Mouse (Mus musculus) liver, embryonic 14.5 days (tissue): Measurements from ENCODE around the gene Cx3cr1. TPM values are rescaled to one million over a fixed set of nuclear protein-coding genes. Genes with fewer than 3 reads are reported as not detected.
A peak's percentile ranks its signal among the peaks of the same experiment; 100 is the strongest.

Source experiments
- ATAC-seq: fragments of 200-750 bp; cut with Nextera tagmentation; 2 replicates; pipeline ENCODE4 v1.8.0; 2017; ENCODE audit warnings: moderate number of reproducible peaks, mild to moderate bottlenecking, moderate library complexity; ENCODE audit not compliant: insufficient read depth
- DNase-seq, 3 experiments: peaks; one replicate each; pipeline ENCODE4 v3.0.0-alpha.2; 2012 to 2013; ENCODE audit warnings: low read depth in 3 of 3, low spot score in 3 of 3
- H3K27ac ChIP-seq: fragments of 300-500 bp; sonication (generic); 2 replicates; pipeline ENCODE4 v1.5.1; 2014; ENCODE audit warnings: moderate library complexity, mild to moderate bottlenecking, control low read depth, inconsistent platforms
- H3K27me3 ChIP-seq: fragments of 300-500 bp; sonication (generic); 2 replicates; pipeline ENCODE4 v1.6.1; 2014; ENCODE audit warnings: mild to moderate bottlenecking, low read length, moderate library complexity; ENCODE audit not compliant: control insufficient read depth, insufficient read depth
- H3K36me3 ChIP-seq: fragments of 300-500 bp; sonication (generic); replicated peaks from 2 replicates; pipeline ENCODE4 v1.6.1; 2014; ENCODE audit warnings: low read depth; ENCODE audit not compliant: control insufficient read depth, insufficient read depth
- H3K4me1 ChIP-seq, 2 experiments: fragments of 200-500 bp in 1 of 2; fragments of 300-500 bp in 1 of 2; sonication (generic) in 1 of 2; replicated peaks; 2 replicates each; pipeline ENCODE4 v1.6.1; 2012 to 2014; ENCODE audit warnings: antibody characterized with exemption in 1 of 2, inconsistent platforms in 1 of 2, low read length in 1 of 2; ENCODE audit not compliant: control insufficient read depth in 2 of 2, insufficient read depth in 2 of 2
- H3K4me2 ChIP-seq: fragments of 300-500 bp; sonication (generic); 2 replicates; pipeline ENCODE4 v1.6.1; 2014; ENCODE audit warnings: low read depth, mild to moderate bottlenecking, control low read depth, moderate library complexity
- H3K4me3 ChIP-seq, 2 experiments: fragments of 200-500 bp in 1 of 2; fragments of 300-500 bp in 1 of 2; sonication (generic) in 1 of 2; 2 replicates each; pipeline ENCODE4 v1.5.1; 2012 to 2014; ENCODE audit warnings: low read depth in 2 of 2, low read length in 2 of 2, mild to moderate bottlenecking in 2 of 2, control low read depth in 1 of 2, inconsistent platforms in 1 of 2, moderate library complexity in 1 of 2; ENCODE audit not compliant: insufficient read depth in 1 of 2
- H3K9ac ChIP-seq: fragments of 300-500 bp; sonication (generic); replicated peaks from 2 replicates; pipeline ENCODE4 v1.6.1; 2014; ENCODE audit warnings: mild to moderate bottlenecking, control low read depth, moderate library complexity
- H3K9me3 ChIP-seq: fragments of 300-500 bp; sonication (generic); 2 replicates; pipeline ENCODE4 v1.6.1; 2016; ENCODE audit warnings: low read length, mixed read lengths; ENCODE audit not compliant: control insufficient read depth
- CTCF ChIP-seq: IDR thresholded peaks from 2 replicates; pipeline ENCODE4 v1.5.1; 2016; ENCODE audit warnings: antibody characterized with exemption, low read depth, control low read depth
- EP300 ChIP-seq: IDR thresholded peaks from 2 replicates; pipeline ENCODE4 v1.6.1; 2016; ENCODE audit warnings: antibody characterized with exemption, low read depth
- WGBS: fragments of 180-500 bp; shearing (Covaris S2); extraction: QIAGEN DNeasy Blood & Tissue Kit; methylation state at CpG from one replicate; pipeline ENCODE4 v1.1.7; 2014; ENCODE audit not compliant: insufficient replicate concordance; 5-methylcytosine and 5-hydroxymethylcytosine counted together
- polyA plus RNA-seq, 2 experiments: library from polyadenylated mRNA; depleted of rRNA in 1 of 2; stranded (reverse) in 1 of 2; unstranded in 1 of 2; fragments of >200 nt; fragmentation: Nextera tagmentation in 1 of 2; extraction: Ambion mirVana in 1 of 2; gene quantifications; 2 replicates each; pipeline versions ENCODE4 v1.2.1 to v1.2.3; 2012 to 2014

Gene Cx3cr1
- polyA plus RNA-seq, 2 experiments = 0.69 to 1.4 TPM

DNA sequence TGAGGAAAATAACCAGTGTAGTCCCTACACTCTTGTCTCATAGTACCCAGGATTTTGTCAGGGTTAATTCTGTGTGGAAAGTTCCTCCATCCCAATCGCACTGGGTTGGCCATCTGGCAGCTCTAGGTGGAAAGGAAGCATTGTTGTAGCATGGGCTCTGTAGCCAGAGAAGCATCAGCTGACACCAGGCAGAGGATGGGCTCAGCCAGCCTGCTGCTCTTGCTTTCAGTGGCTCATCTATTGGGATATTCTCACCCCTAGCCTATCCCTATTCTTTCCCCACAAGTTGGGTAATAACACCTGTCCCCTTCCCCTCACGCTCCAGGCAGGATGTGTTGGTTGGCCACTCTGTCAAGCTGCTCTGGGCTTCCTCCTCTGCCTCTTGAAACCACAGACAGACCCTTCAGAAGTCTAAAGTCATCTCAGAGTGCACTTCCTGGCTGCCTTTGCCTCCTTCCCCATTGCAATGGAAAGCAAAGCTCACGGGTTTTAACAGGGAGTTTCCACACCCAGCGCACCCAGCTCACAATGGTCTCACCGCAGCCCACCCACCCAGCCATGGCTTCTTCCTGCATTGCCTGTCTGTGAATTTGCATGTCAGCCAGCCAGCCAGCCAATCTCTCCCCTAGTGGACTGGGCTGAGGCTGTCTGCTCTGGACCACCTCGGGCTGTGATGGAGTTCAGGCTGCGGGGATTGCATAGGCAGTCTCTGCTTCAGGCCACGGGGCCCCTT lies 15.0 kb downstream of the Cx3cr1 start:
- no peak for ATAC-seq
- TF ChIP-seq CTCF = no peak
- Histone ChIP-seq H3K4me1 (peaks cover 0 to 4% of the 10 kb centered on the region in 2 experiments; a peak in 2 of 4 replicates), H3K36me3 (no peaks in the 10 kb centered on the region), H3K27ac (no peak overlapping the region), H3K9ac (no peak overlapping the region), H3K27me3 (no peaks in the 10 kb centered on the region), H3K4me2 (no peak overlapping the region; the same call in 1 of the 2 replicates), H3K9me3 (no peaks in the 10 kb centered on the region), H3K4me3 (no peak overlapping the region)
- WGBS = 22% methylated on average over 8 of the region's 8 CpGs
- peak in 1 of 3 experiments; percentile 24 for DNase-seq

DNA sequence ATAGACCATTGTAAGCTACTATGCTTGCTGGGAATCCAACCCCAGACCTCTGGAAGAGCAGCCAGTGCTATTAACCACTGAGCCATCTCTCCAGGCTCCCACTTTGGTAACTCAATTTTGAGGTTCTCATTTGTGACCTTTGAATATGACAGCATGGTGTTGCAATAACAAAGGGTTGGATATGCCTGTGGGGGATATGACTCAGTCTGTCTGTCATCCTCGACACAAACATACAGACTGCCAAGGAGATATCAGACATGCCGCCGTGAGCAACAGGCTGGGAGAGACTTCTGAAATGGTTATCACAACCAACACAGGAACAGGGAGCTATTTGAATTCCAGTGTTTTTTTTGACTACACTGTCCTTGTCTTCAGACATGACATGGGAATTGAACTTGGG lies 20.3 kb downstream of the Cx3cr1 start:
- ATAC-seq = no peak
- DNase-seq = no peak

DNA sequence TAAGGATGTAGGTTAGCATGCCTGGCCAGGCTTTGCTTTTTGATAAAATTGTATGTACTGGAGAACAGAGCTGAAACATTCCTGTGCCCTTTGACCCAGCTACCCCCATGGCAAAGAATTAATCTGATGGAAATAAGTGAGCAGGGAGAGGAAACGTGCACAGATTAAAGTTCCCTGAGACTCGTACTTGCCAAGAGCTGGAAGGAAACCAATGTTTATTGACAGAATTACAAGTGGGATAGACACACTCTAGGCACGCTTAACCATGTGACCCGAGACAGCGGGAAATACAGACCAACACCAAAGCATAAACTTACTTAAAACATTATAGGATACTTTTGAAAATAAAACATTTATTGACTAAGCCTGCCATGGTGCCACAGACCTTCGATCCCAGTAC lies 21.2 kb downstream of the Cx3cr1 start:
- no peak for ATAC-seq
- no peak overlapping the region for H3K4me2 ChIP-seq
- no peak for TF ChIP-seq EP300
- no peak for TF ChIP-seq CTCF
- H3K4me3 ChIP-seq = no peak overlapping the region
- no peak overlapping the region for H3K9ac ChIP-seq
- DNase-seq = no peak
- H3K36me3 ChIP-seq = no peaks in the 10 kb centered on the region
- H3K9me3 ChIP-seq = no peaks in the 10 kb centered on the region
- no peaks in the 10 kb centered on the region for H3K4me1 ChIP-seq
- 57% methylated on average over 6 of the region's 6 CpGs for WGBS
- H3K27me3 ChIP-seq = no peaks in the 10 kb centered on the region
- H3K27ac ChIP-seq = no peak overlapping the region

More for the DNA sequence above, 20.3 kb downstream of the Cx3cr1 start:
- Histone ChIP-seq H3K9ac (no peak overlapping the region), H3K4me3 (no peak overlapping the region), H3K27ac (no peak overlapping the region), H3K36me3 (no peaks in the 10 kb centered on the region), H3K27me3 (no peaks in the 10 kb centered on the region), H3K4me2 (no peak overlapping the region), H3K9me3 (no peaks in the 10 kb centered on the region), H3K4me1 (no peaks in the 10 kb centered on the region)
- 5% methylated on average over 3 of the region's 3 CpGs for WGBS
- no peak for TF ChIP-seq CTCF
- no peak for TF ChIP-seq EP300

DNA sequence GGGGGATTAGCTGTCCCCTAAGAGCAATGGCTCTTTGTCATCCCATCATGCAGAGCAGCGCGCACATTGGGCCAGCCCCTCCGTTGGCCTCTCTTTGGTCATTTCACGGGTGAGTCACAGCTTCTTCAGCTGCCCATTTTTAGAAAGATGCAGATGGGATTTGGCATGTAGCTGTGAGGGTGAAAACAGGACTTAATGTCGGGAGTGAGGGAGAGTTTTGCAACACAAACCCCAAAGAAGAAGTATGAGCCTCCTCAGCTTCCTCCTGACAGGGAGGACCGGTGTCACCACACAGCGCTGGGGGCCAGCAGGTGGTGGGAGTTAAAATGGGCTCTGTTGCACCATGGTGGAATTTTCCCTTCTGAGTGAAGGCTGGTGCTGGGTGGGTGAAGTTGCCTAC lies 26.6 kb downstream of the Cx3cr1 start:
- Histone ChIP-seq H3K9me3 (no peaks in the 10 kb centered on the region), H3K9ac (no peak overlapping the region), H3K36me3 (no peaks in the 10 kb centered on the region), H3K4me2 (no peak overlapping the region), H3K27me3 (no peaks in the 10 kb centered on the region), H3K27ac (no peak overlapping the region), H3K4me1 (no peaks in the 10 kb centered on the region), H3K4me3 (no peak overlapping the region)
- TF ChIP-seq CTCF = no peak
- no peak for TF ChIP-seq EP300
- ATAC-seq = no peak
- no peak for DNase-seq
- WGBS = 37% methylated on average over 7 of the region's 7 CpGs

DNA sequence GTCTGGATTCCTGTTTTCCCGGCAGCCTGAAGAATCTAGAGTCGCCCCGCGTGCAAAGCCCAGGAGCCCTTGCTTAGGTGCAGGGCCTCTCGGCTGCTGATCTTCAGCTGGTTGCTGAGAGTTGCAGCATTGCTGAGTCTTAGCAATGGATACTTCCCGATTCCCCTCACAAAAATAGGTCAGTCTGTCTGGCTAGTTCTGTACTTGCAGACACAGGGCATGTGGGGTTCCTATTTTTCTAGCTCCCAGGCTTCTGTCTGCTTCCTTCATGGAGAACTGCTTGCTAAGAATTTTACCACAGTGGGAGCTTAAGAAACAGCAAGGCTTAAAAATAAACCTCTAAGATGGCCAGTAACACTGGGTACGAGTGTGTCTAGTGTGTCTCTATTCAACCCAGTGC lies 32.3 kb downstream of the Cx3cr1 start:
- TF ChIP-seq CTCF = no peak
- TF ChIP-seq EP300 = no peak
- no peaks in the 10 kb centered on the region; a peak in 1 of 4 replicates for H3K4me1 ChIP-seq
- DNase-seq = no peak
- no peak for ATAC-seq
- no peak overlapping the region for H3K4me3 ChIP-seq
- no peak overlapping the region for H3K9ac ChIP-seq
- no peaks in the 10 kb centered on the region for H3K9me3 ChIP-seq
- no peak overlapping the region for H3K4me2 ChIP-seq
- 67% methylated on average over 7 of the region's 7 CpGs for WGBS
- no peak overlapping the region for H3K27ac ChIP-seq
- H3K36me3 ChIP-seq = no peaks in the 10 kb centered on the region
- no peaks in the 10 kb centered on the region for H3K27me3 ChIP-seq
